Mouse (Mus musculus) embryo, embryonic 10 days (tissue): ENCODE results near the gene Zfp442.
"Not testable (repeated sequence)": the region's sequence is repeated elsewhere in the genome, so short reads cannot be mapped to it uniquely, and the experiment has no call there.

ENCODE experiments used
- DNase-seq: peaks from one replicate; pipeline ENCODE4 v3.0.0-alpha.2; 2015; ENCODE audit warnings: low spot score

Gene Zfp442

GRCm38 (mm10) chr2:150451180-150451919 lies at the start of gene Zfp442:
Gene Zfp442, minus strand, starts transcription at chr2:150451486.
- peak; percentile 49 for DNase-seq

- DNase-seq = peak; percentile 10
Observed at GRCm38 (mm10) chr2:150500124-150500973, 49.1 kb upstream of the Zfp442 start.

DNA sequence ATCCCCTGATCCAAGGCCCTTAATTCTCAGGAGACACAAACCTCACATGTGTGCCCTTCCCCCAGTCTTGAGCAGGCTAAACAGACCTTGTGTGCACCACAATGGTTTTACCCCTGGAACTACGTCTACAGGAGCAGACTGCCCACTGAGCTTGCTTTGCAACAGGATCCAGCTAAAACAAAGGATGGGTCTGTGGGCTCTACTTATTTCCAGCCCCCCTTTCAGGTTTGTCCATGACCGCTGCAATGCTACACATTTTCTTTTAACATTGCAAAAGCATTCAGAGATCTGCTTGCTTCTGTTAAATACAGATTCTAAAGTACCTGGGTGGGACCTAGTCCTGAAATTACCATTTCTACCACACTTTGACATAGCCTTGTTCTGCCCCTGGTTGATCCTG lies 41.7 kb upstream of the Zfp442 start:
- no peak for DNase-seq

- not testable (repeated sequence) for DNase-seq
Observed at GRCm38 (mm10) chr2:150484939-150485778, 33.9 kb upstream of the Zfp442 start, which contains the start of gene Zfp345. Gene Zfp345, minus strand, starts transcription at chr2:150485091.

DNA sequence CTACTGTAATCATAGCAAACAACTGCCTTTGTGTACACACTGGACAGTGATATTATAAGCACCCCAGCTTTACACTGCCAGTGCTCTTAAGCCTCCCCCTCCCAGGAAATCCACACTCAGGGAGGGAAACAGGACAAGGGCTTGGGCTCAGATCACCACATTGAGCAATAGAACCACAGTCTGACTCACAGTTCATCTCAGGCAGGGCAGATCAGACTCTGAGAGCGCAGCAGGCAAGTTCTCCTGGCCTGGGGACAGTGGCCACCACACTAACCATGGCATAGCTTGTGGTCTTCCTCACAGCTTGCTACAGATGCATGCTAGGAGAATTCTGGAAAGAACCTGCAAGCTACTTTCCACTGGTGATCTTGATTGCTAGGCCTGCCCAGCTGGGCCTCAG lies 12.2 kb downstream of the Zfp442 start:
- not testable (repeated sequence) for DNase-seq

DNA sequence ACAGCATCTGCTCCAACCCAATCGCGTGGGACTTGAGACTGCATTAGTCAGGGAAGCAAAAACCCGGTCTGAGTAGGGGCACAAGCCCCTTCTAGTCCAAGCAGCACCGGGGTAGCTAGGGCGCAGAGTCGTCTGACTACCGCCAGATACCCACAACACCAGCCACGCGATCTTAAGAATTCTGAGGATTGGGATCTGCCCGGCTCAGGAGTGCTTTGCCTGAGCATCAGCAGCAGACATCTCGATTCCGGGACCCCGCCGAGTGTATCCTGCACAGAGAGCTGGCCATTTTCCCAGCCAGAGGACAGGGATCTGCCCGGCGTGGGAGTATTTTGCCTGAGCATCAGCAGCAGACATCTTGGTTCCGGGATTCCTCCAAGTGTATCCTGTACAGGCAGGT lies 39.1 kb downstream of the Zfp442 start:
- DNase-seq = not testable (repeated sequence)

GRCm38 (mm10) chr2:150390198-150390597 lies 61.1 kb downstream of the Zfp442 start:
- DNase-seq = no peak

GRCm38 (mm10) chr2:150385553-150386106 lies 65.7 kb downstream of the Zfp442 start:
- DNase-seq = not testable (repeated sequence)

DNA sequence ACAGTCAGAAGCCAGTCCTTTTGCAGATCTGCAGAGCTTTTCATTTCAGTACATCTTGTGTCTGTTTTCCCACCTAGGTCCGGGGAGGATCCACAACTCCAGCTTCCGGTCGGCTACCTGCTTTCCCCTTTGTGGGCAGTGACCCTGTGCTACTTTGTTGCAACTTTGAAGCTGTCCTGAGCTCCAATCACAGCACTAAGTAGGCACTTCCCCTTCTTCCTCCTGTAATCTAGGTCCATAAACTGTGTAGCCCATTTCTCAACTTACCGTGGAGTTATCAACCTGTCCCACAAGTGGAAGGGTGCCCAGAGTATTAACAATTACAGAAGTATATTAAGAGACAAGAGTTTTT lies 88.4 kb downstream of the Zfp442 start:
- no peak for DNase-seq

- DNase-seq = peak; percentile 92
Observed at GRCm38 (mm10) chr2:150362113-150362877, 89.0 kb downstream of the Zfp442 start, which contains the start of gene 3300002I08Rik. Gene 3300002I08Rik, minus strand, starts transcription at chr2:150362765.
